Mouse (Mus musculus) midbrain, embryonic 14.5 days (tissue): ENCODE measurements around the gene Caln1. TPM values are rescaled to one million over a fixed set of nuclear protein-coding genes. Genes with fewer than 3 reads are reported as not detected.

Experiments
- ATAC-seq: fragments of 200-750 bp; cut with Nextera tagmentation; 2 replicates; pipeline ENCODE4 v1.8.0; 2017; ENCODE audit warnings: moderate number of reproducible peaks, moderate library complexity; ENCODE audit not compliant: low FRiP score, low TSS enrichment
- DNase-seq: peaks from one replicate; pipeline ENCODE4 v3.0.0-alpha.2; 2015
- H3K27ac ChIP-seq: fragments of 300-500 bp; sonication (generic); replicated peaks from 2 replicates; pipeline ENCODE4 v1.5.1; 2014; ENCODE audit warnings: mild to moderate bottlenecking, low read depth, low read length, moderate library complexity
- H3K27me3 ChIP-seq: fragments of 300-500 bp; sonication (generic); 2 replicates; pipeline ENCODE4 v1.6.1; 2014; ENCODE audit warnings: low read length, control low read depth, mixed read lengths; ENCODE audit not compliant: control insufficient read depth, insufficient read depth
- H3K36me3 ChIP-seq: fragments of 300-500 bp; sonication (generic); 2 replicates; pipeline ENCODE4 v1.6.1; 2014; ENCODE audit warnings: low read length, control low read depth; ENCODE audit not compliant: control insufficient read depth, insufficient read depth
- H3K4me1 ChIP-seq: fragments of 300-500 bp; sonication (generic); 2 replicates; pipeline ENCODE4 v1.6.1; 2014; ENCODE audit warnings: mild to moderate bottlenecking, antibody characterized with exemption, low read length, control low read depth; ENCODE audit not compliant: control insufficient read depth, insufficient read depth
- H3K4me2 ChIP-seq: fragments of 300-500 bp; sonication (generic); 2 replicates; pipeline ENCODE4 v1.6.1; 2014; ENCODE audit warnings: mild to moderate bottlenecking, low read length, moderate library complexity
- H3K4me3 ChIP-seq: fragments of 300-500 bp; sonication (generic); replicated peaks from 2 replicates; pipeline ENCODE4 v1.5.1; 2014; ENCODE audit warnings: low read depth, low read length
- H3K9ac ChIP-seq: fragments of 300-500 bp; sonication (generic); replicated peaks from 2 replicates; pipeline ENCODE4 v1.6.1; 2014; ENCODE audit warnings: mild to moderate bottlenecking, low read length, moderate library complexity
- H3K9me3 ChIP-seq: fragments of 300-500 bp; sonication (generic); 2 replicates; pipeline ENCODE4 v1.6.1; 2016; ENCODE audit warnings: low read length, control low read depth, mixed read lengths; ENCODE audit not compliant: control insufficient read depth
- WGBS: fragments of 180-500 bp; shearing (Covaris S2); extraction: QIAGEN DNeasy Blood & Tissue Kit; methylation state at CpG from one replicate; pipeline ENCODE4 v1.1.7; 2014; 5-methylcytosine and 5-hydroxymethylcytosine counted together
- polyA plus RNA-seq: library from polyadenylated mRNA; unstranded; fragments of >200 nt; fragmentation: Nextera tagmentation; extraction: Ambion mirVana; gene quantifications from 2 replicates; pipeline ENCODE4 v1.2.1, GENCODE M21; 2014

Caln1 gene
- polyA plus RNA-seq, 1 experiment from 2014 or later = 8.4 TPM

DNA sequence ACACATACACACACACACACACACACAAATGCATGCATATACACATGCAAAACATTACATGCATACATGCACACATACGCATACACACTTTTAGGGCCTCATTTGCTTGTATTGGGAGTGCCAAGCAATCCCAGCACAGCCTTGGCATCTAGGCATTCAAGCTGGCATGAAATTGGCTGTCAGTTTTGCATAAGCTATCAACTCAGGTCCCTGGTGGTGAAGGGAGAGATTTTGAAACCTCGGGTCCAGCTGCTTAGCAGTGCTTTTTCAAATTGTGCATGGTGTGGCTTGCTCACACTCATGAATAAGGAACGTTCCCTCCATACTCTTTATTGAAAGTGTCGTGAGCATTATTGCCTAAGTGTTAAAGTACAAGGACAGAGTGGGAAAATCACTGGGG is 345.9 kb downstream of the Caln1 start:
- Histone ChIP-seq H3K36me3 (no peaks in the 10 kb centered on the region), H3K4me3 (no peak overlapping the region), H3K9ac (no peak overlapping the region), H3K4me1 (no peaks in the 10 kb centered on the region), H3K9me3 (no peaks in the 10 kb centered on the region), H3K4me2 (no peak overlapping the region), H3K27ac (no peak overlapping the region), H3K27me3 (no peaks in the 10 kb centered on the region)
- ATAC-seq (no peak), DNase-seq (peak; percentile 28)
- WGBS = 71% methylated on average over 4 of the region's 4 CpGs

DNA sequence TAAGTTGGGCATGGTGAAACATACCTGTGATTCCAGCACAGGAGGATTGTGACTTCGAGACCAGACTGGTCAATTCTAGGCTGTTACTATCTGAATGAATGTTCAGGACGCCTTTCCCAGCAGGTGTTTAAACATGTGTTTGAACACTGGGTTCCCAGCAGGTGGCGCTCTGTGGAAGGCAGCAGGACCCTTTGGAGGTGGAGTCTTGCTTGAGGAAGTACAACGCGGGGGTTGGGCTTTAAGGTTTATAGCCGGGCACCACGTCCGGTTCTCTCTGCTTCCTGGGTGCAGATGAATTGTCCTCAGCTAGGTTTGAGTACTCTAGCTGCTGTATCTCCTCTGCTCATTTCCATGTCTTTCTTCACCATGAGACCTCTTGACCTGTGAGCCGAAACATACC is 349.1 kb downstream of the Caln1 start:
- no peak overlapping the region for H3K4me3 ChIP-seq
- no peak overlapping the region for H3K9ac ChIP-seq
- H3K27ac ChIP-seq = no peak overlapping the region
- no peaks in the 10 kb centered on the region for H3K27me3 ChIP-seq
- H3K4me2 ChIP-seq = no peak overlapping the region
- no peaks in the 10 kb centered on the region for H3K36me3 ChIP-seq
- DNase-seq = peak; percentile 30
- no peak for ATAC-seq
- 65% methylated on average over 9 of the region's 9 CpGs for WGBS
- no peaks in the 10 kb centered on the region for H3K9me3 ChIP-seq
- no peaks in the 10 kb centered on the region for H3K4me1 ChIP-seq

GRCm38 (mm10) chr5:130742171-130742570 is 372.9 kb downstream of the Caln1 start:
- no peaks in the 10 kb centered on the region for H3K36me3 ChIP-seq
- ATAC-seq = no peak
- 0 out of 2 replicates have a peak overlapping the region, but pooled peaks have one; percentile 8 for H3K4me2 ChIP-seq
- no peak overlapping the region for H3K9ac ChIP-seq
- no peak overlapping the region for H3K27ac ChIP-seq
- H3K4me1 ChIP-seq = no peaks in the 10 kb centered on the region
- H3K9me3 ChIP-seq = no peaks in the 10 kb centered on the region
- no peak overlapping the region for H3K4me3 ChIP-seq
- peak; percentile 23 for DNase-seq
- WGBS = 36% methylated on average over 13 of the region's 13 CpGs
- no peaks in the 10 kb centered on the region for H3K27me3 ChIP-seq

- DNase-seq = peak; percentile 19
- 92% methylated on average over 3 of the region's 3 CpGs for WGBS
These were observed 388.3 kb downstream of the Caln1 start for GRCm38 (mm10) chr5:130757517-130757916.

GRCm38 (mm10) chr5:130765784-130766183 is 396.5 kb downstream of the Caln1 start:
- H3K9me3 ChIP-seq = no peaks in the 10 kb centered on the region
- H3K9ac ChIP-seq = no peak overlapping the region
- no peaks in the 10 kb centered on the region for H3K36me3 ChIP-seq
- no peak overlapping the region for H3K4me2 ChIP-seq
- H3K27me3 ChIP-seq = no peaks in the 10 kb centered on the region
- ATAC-seq = no peak
- WGBS = 97% methylated on average over 6 of the region's 6 CpGs
- H3K27ac ChIP-seq = no peak overlapping the region
- no peak for DNase-seq
- H3K4me1 ChIP-seq = no peaks in the 10 kb centered on the region
- H3K4me3 ChIP-seq = no peak overlapping the region

More at GRCm38 (mm10) chr5:130757517-130757916, 388.3 kb downstream of the Caln1 start:
- Histone ChIP-seq H3K4me1 (no peaks in the 10 kb centered on the region), H3K9ac (no peak overlapping the region), H3K9me3 (peaks cover 5% of the 10 kb centered on the region; the same call in 1 of the 2 replicates), H3K27ac (no peak overlapping the region), H3K36me3 (no peaks in the 10 kb centered on the region), H3K4me3 (no peak overlapping the region), H3K27me3 (no peaks in the 10 kb centered on the region), H3K4me2 (no peak overlapping the region)
- no peak for ATAC-seq

- Histone ChIP-seq H3K9ac (no peak overlapping the region), H3K4me1 (no peaks in the 10 kb centered on the region), H3K4me2 (no peak overlapping the region), H3K4me3 (no peak overlapping the region), H3K27ac (no peak overlapping the region), H3K36me3 (no peaks in the 10 kb centered on the region), H3K27me3 (no peaks in the 10 kb centered on the region), H3K9me3 (no peaks in the 10 kb centered on the region)
- DNase-seq (no peak), ATAC-seq (no peak)
- 84% methylated on average over 5 of the region's 5 CpGs for WGBS
These were observed 401.9 kb downstream of the Caln1 start for GRCm38 (mm10) chr5:130771061-130771741.

- Histone ChIP-seq H3K4me3 (no peak overlapping the region), H3K9me3 (no peaks in the 10 kb centered on the region), H3K4me2 (no peak overlapping the region), H3K27me3 (no peaks in the 10 kb centered on the region), H3K4me1 (no peaks in the 10 kb centered on the region), H3K27ac (no peak overlapping the region), H3K9ac (no peak overlapping the region), H3K36me3 (no peaks in the 10 kb centered on the region)
- no peak for ATAC-seq
- peak; percentile 11 for DNase-seq
- 86% methylated on average over 6 of the region's 6 CpGs for WGBS
These were observed 403.2 kb downstream of the Caln1 start for GRCm38 (mm10) chr5:130772491-130772890.

- H3K27me3 ChIP-seq = no peaks in the 10 kb centered on the region
- no peaks in the 10 kb centered on the region for H3K4me1 ChIP-seq
- H3K4me3 ChIP-seq = no peak overlapping the region
- H3K9me3 ChIP-seq = no peaks in the 10 kb centered on the region
- no peak overlapping the region for H3K27ac ChIP-seq
- no peaks in the 10 kb centered on the region for H3K36me3 ChIP-seq
- no peak for ATAC-seq
- H3K9ac ChIP-seq = no peak overlapping the region
- no peak overlapping the region for H3K4me2 ChIP-seq
- 90% methylated on average over 3 of the region's 3 CpGs for WGBS
- no peak for DNase-seq
These were observed 405.7 kb downstream of the Caln1 start for GRCm38 (mm10) chr5:130774946-130775345.

DNA sequence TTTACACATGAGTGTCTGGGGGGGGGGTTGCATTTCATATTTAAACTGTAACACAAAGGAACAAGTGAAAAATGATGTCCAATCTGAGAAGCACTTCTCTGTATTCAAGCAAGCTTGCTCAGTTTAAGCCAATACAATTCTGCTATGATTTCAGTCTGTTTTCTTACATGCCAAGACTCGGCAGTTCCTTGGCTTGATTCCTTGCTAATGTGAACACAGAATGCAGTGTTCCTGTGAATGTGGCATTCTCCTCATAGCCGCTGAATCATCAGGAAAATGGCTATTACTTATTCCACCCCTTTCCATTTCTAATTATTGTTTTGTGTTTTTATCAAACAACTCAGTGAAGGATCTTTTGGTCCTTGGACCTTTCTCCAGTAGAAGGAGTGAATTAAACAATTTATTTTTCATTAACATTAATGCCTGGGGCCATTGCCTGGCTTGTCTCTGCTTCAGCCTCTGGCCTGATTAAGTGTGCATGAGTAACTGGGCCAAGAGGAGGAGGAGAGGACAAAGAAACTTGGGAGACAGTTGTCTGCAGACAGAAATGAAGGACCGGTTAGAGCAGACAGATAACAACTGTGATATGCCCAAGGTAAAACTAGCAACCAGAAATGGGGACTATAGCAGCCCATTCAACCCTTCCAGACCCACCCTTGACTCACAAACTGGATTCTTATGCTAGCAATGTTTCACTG is 423.6 kb downstream of the Caln1 start:
- no peak overlapping the region for H3K4me2 ChIP-seq
- H3K36me3 ChIP-seq = no peaks in the 10 kb centered on the region
- no peak overlapping the region for H3K27ac ChIP-seq
- H3K9me3 ChIP-seq = no peaks in the 10 kb centered on the region
- H3K9ac ChIP-seq = no peak overlapping the region
- ATAC-seq (no peak), DNase-seq (no peak)
- H3K4me3 ChIP-seq = no peak overlapping the region
- H3K4me1 ChIP-seq = no peaks in the 10 kb centered on the region
- H3K27me3 ChIP-seq = no peaks in the 10 kb centered on the region
- WGBS = 88% methylated on average over 3 of the region's 3 CpGs
